Mouse (Mus musculus) megakaryocyte-erythroid progenitor cell, adult 5-6 weeks (primary cell): ENCODE results near the gene Tuba4a. TPM values are rescaled to one million over a fixed set of nuclear protein-coding genes. Genes with fewer than 3 reads are reported as not detected.

Source experiments
- ATAC-seq: replicated peaks from 2 replicates; pipeline ENCODE4 v1.8.0; 2016; ENCODE audit warnings: mild to moderate bottlenecking, inconsistent platforms; ENCODE audit not compliant: severe bottlenecking, poor library complexity, low FRiP score, low TSS enrichment
- total RNA-seq, 2 experiments: library from RNA; stranded (forward) in 1 of 2; stranded (reverse) in 1 of 2; fragments of 200-1000, 215-1000 nt in 1 of 2; fragments of >200 nt in 1 of 2; fragmentation: Nextera tagmentation in 1 of 2; gene quantifications; 2 replicates each; pipeline ENCODE4 v1.2.3; 2014 to 2017

Gene Tuba4a
- total RNA-seq, 2 experiments from 2014 or later, result 137 to 232 TPM

DNA sequence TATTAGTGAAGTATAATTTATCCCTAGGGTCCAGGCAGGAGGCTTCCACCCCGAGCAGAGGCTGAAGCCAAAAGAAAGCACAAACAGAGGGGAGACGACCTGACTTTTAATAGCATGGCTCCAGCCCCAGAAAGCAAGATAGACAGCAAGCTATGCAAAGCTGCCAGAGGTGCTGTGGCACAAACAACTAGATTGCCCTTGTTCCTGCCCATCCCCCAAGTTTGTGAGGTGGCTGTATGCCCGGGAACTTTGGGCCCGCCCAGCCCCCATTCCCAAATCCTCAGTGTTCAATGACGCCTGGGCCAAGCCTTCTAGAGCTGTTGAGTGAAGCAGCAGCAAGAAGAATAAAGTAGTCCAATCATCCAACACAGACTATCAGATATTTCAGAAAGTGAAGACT, 4.8 kb downstream of the Tuba4a start:
- ATAC-seq, result no peak

DNA sequence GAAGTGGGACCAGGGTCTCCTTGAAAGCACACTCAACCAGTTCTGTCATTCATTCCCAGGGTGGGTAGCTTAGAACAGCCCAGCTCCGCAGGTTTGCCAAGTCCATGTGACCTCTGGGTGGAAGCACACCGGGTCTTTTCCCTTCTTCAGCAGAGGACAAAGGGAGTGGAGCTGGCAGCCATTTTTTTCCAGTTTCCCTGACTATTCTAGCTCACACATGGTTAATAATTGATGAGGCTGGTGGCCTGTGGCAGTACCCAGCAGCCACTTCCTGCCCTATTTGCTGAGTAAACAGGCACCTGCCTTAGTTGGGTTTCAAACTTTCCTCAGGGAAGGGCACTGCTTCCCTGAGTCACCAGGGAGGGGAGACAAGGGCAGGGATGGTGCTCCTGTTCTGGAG, 5.2 kb downstream of the Tuba4a start:
- ATAC-seq, result no peak

DNA sequence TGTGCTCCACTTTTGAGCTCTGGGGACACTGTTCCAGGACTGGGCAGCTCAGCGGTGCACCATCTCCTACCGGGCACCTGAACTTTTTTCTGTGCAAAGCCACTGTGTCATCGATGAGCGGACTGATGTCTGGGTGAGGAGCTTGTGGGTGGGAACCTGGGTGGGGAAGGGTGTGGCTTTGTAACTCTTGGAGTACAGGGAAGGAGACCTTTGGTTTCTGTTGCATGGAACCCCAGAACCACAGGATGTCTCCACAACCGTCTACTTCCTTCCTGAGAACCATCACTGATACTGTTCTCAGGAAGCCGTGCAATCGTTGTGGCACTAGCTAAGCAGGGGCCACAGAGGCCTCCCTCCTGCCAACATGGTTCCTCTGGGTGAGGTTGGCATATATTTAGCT, 6.6 kb downstream of the Tuba4a start:
- no peak for ATAC-seq

DNA sequence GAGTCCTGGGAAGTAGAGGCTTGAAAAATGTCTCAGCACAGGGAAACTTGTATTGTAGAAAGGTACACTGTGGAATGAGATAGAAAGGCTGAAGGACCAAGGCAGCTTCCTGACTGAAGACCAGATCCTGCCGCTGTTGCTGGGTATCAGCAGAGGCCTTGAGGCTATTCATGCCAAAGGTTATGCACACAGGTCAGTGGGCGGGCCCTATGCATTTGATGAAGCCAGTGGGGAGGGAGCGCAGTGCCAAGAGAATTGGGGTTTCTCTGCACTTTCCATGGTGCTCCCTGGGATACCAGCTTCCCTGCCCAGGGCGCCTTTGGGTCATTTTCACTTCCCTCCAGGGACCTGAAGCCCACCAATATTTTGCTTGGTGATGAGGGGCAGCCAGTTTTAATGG, 7.1 kb downstream of the Tuba4a start:
- no peak for ATAC-seq

DNA sequence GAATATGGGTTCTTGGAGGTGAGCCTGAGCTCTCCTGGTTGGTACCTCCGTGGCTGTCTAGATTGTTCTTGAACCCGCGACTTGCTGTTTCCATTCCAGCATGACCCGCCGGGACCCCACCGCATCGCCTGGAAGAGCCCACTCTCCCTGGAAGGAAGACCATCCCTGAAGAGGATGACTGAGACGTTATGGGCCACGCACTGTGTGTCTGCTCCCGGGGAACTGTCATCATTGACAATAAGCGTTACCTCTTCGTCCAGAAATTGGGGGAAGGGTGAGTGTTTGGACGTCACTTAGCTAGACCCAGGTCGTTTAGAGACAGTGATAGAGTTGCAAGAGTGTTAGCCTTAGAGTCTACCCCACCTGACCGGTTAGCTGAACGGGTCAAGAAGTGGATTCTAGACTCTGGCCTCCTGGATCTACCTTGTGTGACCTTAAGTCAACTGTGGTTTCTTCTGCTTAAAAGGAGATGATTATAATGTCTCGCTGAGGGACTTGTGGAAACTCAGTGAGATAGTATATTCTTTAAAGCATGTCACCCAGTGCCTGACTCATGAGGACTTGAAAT, 8.4 kb downstream of the Tuba4a start:
- no peak for ATAC-seq

DNA sequence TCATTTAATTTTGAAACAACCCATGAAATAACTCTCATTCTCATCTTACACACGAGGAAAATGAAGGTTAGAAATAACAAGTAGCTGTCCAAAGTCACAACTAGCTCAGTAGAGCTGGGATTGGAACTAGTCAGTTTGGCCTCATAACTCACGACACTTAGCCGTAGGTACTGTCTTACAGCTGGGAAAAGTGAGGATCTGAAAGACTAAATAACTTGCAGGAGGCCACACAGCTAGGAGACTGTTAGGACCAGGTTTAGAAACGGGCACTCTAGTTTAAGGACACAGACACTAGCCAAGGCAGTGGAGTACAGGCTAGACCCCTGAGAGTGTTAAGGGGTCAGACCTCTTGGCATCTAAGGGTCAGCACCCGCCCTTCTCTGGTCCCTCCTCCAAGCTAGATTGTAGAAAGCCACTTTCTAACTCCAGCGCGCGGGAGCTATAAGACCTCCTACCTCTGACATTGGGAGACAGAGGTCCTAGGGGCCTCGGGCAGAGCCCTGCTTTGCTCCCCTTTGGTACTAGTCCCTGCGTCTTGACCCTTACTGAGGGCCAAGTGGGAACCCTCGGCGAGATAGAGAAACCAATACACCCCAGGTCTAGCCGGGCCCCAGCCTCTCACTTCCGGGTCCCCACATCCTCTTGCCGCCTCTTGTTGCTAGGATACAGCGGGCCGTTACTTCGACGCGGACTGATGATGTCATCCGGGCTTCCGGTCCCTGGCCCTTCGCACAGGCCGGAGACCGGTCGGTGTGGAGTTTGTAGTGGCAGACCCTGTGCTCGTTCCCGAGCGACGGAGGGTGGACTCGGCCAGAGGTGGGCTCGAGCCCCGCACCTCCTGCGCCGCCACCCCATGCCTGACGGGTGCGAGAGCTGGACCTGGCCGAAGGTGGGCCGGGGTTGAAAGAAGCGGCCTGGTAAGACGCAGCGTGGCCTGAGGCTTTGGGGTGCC, 9.3 kb downstream of the Tuba4a start, which contains the start of the genes Glb1l and Stk16:
Gene Glb1l, minus strand, starts transcription at position 678 of the 952 bp plus-strand sequence.
Gene Stk16, plus strand, starts transcription at position 703 of the 952 bp plus-strand sequence.
- ATAC-seq, result peak; percentile 81

DNA sequence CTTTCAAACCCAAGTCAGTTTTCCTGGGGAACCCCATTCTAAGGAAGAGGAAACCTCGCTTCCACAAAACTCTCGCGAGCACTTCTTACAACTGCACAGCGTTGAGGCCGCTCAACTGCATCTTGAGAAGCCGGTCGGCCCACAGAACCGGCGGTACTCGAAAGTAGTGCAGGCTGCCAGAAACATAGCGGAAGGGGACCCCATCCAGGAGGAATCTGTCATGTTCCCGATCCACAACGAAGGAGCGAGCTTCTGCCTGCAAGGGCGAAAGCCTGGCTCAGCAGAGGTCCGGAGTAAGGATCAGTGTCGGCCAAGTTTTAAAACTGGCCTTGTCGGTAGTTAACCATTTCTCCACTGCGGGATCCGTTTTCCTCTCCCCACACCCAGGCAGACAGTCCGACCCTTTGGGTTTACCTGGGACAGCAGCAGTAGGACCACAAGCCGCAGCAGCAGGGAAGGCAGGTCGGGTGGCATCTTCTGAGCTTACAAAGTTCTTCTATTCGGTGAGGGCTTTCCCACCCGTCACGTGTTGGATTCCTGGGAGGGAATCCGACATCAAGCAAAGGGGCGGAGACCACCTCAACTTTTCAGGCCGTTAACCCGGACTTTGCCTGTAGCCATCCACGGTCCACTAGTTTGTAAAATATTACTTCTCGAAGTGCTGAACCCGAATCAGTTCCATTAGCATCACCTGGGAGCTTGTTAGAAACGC, 10.5 kb downstream of the Tuba4a start:
- peak; percentile 48 for ATAC-seq

DNA sequence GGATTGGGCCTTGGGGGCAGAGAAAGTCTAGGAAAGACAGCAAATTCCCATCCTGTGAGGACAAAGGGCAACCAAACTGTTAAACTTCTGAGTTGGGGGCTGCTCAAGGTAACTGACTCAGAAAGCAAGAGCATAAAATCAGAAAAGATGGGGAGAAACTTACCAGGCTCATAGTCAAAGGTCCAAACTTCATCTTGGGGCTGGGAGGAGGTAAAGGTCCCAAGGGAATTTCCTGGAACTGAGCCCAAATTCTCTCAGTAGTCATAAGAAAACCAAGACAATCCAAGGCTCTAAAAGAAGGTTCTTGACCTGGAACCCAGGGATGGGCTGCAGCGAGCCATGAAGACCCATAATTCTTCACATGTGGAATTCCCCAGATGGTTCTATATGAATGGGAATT, 18.4 kb downstream of the Tuba4a start:
- ATAC-seq, result no peak

DNA sequence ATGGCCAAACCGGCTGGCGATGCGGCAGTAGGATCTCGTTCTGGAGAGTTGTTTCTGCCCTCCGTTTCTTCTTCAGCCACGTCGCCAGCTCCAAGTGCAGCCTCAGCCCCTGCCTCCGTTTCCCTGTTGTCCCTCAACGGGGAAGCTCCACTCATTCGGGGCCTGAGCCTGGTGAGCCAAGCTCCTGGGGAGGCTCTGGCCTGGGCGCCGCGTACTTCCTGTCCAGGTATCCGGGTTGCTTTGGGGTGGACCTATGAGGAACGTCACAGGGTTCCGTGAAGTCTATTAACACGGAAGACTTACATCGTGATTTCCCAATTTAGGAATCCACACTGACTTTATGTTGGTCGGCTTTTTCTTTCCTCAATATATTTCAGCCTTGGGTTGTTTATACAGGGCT, 27.2 kb downstream of the Tuba4a start:
- peak; percentile 27; the same call in 1 of the 2 replicates for ATAC-seq

DNA sequence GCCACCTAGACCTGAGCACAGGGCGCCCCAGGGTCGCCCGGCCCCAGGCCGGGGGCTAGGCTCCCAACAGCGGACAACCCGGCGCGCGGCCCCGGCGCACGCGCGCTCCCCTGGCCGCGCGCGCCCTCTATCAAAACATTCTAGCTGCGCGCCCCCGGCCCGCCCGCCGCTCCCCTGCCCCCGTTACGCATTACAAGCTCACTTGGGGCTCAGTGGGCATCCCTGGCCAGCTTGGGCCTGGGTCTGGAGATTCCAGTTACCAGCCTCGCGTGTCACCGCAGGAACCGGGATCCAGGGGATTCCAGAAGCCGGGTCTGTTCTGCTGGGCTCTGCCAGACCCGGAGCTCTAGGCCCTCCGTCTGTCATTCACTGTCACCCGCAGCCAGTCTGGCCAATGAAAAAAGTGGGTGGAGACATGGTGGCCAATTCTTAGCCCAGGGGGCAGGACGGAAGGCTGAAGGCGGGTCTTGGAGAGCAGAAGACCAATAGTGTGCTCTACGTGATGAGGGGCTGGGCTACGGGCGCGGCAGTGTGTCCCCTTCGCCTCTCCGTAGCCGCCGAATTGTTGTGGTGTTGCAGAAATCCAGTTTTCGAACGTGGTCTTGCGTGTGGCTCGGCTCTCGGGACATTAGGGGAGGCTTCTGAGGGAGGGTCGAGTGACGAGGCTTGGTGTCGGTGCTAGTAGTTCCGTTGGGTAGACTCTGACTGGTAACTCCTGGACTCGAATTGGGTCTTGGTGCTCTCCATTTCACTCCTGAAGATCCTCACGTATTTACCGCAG, 27.9 kb downstream of the Tuba4a start, which contains the start of the genes Ankzf1 and Atg9a:
Gene Ankzf1, plus strand, starts transcription at position 530 of the 781 bp plus-strand sequence.
Gene Atg9a, minus strand, starts transcription at position 575 of the 781 bp plus-strand sequence.
- peak; percentile 98 for ATAC-seq

DNA sequence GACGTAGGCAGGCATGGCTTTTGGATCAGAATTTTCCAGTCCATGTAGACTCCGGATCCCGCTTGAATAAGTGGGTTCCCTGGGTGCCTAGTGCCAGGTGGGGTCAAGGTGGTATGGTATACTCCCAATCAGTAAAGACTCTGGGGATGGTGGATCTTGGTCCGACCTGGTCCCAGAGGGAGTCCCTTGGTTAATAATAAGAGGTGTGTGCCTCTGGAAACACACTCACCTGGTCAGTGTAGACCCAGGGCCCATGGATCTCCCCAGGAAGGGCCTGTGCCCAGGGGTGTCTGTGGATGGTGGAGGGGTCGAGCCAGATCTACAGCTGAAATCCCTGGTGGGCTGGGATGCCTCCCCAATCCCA, 28.4 kb downstream of the Tuba4a start:
- no peak for ATAC-seq

DNA sequence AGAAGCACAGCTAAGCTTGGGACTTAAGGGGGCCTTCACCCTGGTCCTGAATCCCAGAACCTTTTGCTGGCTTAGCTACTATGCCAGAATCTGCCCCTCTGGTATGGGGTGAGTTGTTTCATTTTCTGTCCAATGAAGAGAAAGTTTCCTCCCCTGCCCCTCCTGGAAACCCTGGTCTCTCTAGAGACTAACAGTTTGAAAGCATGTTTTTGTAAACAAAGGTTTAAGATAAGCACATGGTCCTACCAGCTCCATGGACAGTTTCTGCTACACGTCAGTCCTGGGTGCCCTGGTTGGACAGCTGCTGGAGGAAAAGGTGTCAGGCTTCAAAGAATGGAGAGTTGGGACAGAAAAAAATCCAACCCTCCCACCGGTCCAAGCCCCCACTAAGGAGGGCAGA, 29.1 kb downstream of the Tuba4a start:
- ATAC-seq, result peak; percentile 58

DNA sequence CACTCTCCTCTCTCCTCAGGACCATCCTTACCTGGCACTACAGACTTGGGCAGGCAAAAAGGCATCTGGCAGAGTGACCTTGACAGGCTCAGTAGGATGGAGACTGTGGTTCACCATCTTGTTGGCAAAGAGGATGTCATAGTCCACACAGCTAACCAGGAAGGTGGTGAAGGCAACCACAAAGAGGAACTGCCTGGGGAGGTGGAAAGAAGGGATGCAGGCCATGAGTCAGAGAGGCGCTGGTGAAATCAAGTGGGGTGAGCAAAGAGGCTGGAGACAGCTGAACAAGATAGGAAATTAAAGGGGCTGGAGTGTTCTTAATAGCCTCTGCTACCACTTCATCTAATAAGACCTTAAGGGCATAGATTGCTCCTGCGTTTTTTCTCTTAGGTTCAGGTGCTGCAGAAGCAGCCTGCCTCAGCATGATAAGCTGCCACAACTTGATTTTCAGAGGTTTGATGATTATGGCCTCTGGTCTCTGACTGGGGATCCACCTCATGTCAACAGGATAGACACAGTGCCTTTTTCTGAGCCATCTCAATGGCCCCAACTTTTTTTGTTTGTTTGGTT, 31.7 kb downstream of the Tuba4a start:
- no peak for ATAC-seq

DNA sequence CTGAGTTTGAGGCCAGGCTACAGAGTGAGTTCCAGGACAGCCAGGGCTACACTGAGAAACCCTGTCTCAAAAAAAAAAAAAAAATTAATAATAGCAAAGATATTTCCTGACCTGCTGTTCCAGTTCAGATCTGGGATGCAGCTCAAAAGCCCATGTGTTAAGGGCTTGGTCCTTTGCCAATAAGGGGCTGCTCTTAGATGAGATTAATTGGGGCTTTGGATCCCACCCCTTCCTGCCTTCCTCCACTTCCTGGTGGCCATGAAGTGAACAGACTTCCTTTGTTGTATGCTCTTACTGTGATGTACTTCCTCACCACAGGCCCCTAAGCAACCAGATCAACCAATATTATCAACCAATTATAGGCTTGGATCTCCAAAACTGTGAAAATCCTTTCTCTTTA, 32.5 kb downstream of the Tuba4a start:
- no peak for ATAC-seq

DNA sequence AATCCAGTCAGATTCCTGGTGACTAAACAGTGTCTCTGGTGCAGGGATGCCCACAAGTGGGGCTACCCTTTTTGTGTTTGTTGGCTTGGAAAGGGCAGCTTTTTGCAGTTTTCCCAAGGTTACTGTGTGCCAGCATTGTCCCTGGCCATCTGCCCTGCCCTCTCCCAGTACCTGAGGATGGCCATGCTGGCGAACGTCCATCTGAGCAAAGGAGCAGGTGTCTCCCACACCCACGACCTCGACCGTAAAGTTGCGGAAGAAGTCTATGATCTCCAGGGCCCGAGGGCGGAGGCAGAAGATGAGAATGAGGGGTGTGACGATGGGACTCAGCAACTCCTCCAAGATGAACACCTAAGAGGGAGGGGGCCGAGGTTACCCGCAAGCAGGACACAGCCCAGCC, 34.2 kb downstream of the Tuba4a start:
- ATAC-seq, result no peak

DNA sequence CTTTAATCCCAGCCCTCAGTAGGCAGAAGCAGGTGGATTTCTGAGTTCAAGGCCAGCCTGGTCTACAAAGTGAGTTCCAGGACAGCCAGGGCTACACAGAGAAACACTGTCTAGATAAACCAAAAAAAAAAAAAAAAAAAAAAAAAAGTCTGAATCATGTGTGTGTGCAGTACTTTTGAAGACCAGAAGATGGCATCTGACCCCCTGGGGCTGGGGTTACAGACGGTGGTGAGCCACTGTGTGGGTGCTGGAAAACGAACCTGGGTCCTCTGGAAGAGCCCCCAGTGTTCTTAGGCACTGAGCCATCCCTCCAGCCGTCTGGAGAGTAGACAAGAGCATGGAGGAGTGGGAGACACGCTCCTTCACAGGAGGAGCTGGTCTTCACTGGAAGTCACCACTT, 37.5 kb downstream of the Tuba4a start:
- no peak for ATAC-seq

DNA sequence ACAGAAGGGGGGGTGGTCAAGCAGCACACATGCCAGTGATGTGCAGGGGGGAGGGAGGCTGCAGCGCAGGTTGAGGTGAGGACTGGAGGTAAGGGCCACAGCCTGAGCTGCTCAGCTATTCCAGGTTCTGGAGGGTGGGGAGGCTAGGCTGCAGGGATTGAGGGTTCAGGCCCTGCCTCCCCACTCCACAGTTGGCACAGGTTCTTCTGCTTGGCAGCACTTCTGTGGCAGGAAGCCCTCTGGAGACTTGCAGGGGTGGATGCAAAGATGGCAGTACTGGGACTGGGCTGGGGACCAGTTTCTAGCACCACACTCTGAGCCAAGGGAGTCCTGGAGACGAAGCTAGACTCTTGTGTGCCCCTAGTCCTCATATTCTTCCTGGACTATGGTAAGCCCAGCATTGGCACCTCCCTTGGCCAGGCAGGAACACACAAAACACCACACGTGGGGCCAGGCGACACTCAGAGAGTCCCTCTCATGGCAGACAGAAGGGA, 38.2 kb downstream of the Tuba4a start:
- ATAC-seq, result no peak

DNA sequence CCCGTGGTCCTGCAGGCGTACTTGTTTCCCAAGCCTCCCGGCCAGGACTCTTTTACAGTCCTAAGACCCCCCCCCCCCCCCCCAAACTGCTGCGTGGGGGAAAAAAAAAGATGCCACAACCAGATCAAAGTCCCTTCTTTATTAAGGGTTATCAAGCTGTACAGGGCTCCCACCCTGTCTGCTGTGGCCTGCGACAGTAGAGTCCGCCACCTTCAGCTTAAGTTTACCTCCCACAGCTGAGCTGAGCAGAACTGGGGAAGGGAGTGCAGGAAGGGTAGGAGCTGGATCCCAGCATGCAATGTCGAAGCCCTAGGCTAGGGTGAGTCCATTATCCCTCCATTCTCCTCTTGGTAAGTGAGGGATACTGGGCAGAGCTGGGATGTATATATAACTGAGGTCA, 38.9 kb downstream of the Tuba4a start:
- ATAC-seq, result no peak

DNA sequence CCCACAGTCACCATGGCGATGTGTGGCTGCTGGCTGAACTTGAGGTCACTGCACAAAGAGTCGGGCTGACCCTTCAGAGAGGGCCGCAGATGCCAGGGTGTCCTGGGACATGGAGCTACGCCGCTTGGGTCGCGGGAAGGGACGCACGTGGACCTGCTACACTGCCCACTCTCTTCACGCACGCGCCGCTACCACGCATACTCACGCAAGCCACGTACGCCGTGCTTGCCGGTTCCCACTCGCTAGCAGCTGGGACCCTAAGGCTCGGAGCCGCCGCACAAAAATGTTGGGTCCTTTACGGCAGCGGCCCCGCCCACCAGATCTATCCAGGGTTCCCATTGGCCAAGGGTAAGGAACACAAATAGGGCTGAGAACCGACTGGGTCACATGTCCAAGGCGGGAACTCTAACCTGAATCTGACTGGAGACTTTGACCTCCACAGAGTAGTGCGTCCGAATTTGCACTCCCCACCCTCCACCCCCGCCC, 39.5 kb downstream of the Tuba4a start, which contains the start of gene Abcb6:
Gene Abcb6, minus strand, starts transcription at position 288 of the 486 bp plus-strand sequence.
- peak; percentile 84 for ATAC-seq
